Mouse (Mus musculus) cerebellum, postnatal 14 days (tissue): ENCODE results near the gene Top2b.
A peak's percentile ranks its signal among the peaks of the same experiment; 100 is the strongest.

Experiments used
- DNase-seq, 2 experiments: peaks; one replicate each; pipeline ENCODE4 v3.0.0; 2021; ENCODE audit warnings: mixed read lengths in 2 of 2

Gene Top2b

GRCm38 (mm10) chr14:16427569-16427968, 62.6 kb downstream of the Top2b start:
- DNase-seq: no peak

GRCm38 (mm10) chr14:16431941-16432499, 67.0 kb downstream of the Top2b start:
- no peak for DNase-seq

- DNase-seq: no peak
These were observed 67.6 kb downstream of the Top2b start for GRCm38 (mm10) chr14:16432550-16432949.

- DNase-seq: no peak
These were observed 68.2 kb downstream of the Top2b start for GRCm38 (mm10) chr14:16433206-16433605.

- DNase-seq: peak; percentile 80 to 83
These were observed 69.6 kb downstream of the Top2b start for GRCm38 (mm10) chr14:16434396-16435171.

GRCm38 (mm10) chr14:16437386-16437785, 72.4 kb downstream of the Top2b start:
- no peak for DNase-seq

GRCm38 (mm10) chr14:16439385-16440126, 74.6 kb downstream of the Top2b start:
- no peak for DNase-seq

- DNase-seq: no peak
These were observed 79.9 kb downstream of the Top2b start for GRCm38 (mm10) chr14:16444859-16445258.

GRCm38 (mm10) chr14:16447587-16447986, 82.6 kb downstream of the Top2b start:
- peak in 1 of 2 experiments; percentile 25 for DNase-seq

- DNase-seq: no peak
These were observed 83.4 kb downstream of the Top2b start for GRCm38 (mm10) chr14:16448269-16448987.

- DNase-seq: no peak
These were observed 113.8 kb downstream of the Top2b start for GRCm38 (mm10) chr14:16478606-16479323.

- no peak for DNase-seq
These were observed 114.5 kb downstream of the Top2b start for GRCm38 (mm10) chr14:16479521-16479920.

- no peak for DNase-seq
These were observed 115.6 kb downstream of the Top2b start for GRCm38 (mm10) chr14:16480621-16481020.

- DNase-seq: peak; percentile 29 to 50
These were observed 118.8 kb downstream of the Top2b start for GRCm38 (mm10) chr14:16483656-16484380.
